Mouse (Mus musculus): ENCODE results near the gene Gm21887.
"Not testable (repeated sequence)": the region's sequence is repeated elsewhere in the genome, so short reads cannot be mapped to it uniquely, and the experiment has no call there.

DNA sequence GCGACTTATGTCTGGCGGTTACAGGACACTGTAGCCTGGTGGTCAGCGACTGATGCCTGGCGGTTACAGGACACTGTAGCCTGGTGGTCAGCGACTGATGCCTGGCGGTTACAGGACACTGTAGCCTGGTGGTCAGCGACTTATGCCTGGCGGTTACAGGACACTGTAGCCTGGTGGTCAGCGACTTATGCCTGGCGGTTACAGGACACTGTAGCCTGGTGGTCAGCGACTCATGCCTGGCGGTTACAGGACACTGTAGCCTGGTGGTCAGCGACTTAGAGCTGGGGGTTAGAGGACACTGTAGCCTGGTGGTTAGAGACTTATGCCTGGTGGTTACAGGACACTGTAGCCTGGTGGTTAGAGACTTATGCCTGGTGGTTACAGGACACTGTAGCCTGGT is 4.0 kb downstream of the Gm21887 start:
- not testable (repeated sequence) for TF ChIP-seq POLR2A (IDR thresholded peaks at IDR 0.05; ENCODE audit: borderline replicate concordance, control insufficient read depth, low read depth, low read length); CTCF (IDR thresholded peaks at IDR 0.05; ENCODE audit: control insufficient read depth, insufficient read depth, low read length)
